Comparison of ENCODE assay signal across 11 mouse cellular contexts in the genomic region with DNA sequence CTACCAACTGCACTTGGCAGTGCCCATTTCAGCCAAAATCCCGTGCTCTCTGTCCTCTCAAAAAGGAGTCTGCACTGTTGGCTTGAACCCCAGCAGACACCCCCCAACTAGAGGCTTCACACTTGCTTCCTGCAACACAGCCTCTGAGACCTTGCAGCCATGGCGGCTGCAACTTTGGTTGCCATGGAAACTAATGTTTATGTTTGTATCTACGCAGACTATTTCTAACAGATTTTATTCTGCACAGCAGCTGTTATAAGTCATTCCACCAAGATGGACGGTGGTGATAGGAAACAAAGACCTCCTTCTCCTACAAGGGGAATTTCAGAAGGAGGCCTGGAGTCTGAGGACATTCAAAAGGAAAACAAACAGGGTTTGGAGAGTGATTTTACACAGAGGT.
DNase-seq lines count a peak whose midpoint lies in the region; ATAC-seq and TF ChIP-seq lines count a peak whose summit lies in the region.
"Had no signal": no experiment of that assay in that cellular context is flagged by ENCODE, and none has a peak within 500 bp of the region (broad histone marks: within the 10 kb centered on the region; RNA-seq: fewer than 3 reads in every experiment).

No protein-coding gene starts in this region.

- peak; percentile 90 for DNase-seq in lung, embryonic 14.5 days
- no peak for DNase-seq in lung, adult 2 months
- peak; percentile 78 for DNase-seq in embryonic facial prominence, embryonic 14.5 days (ENCODE audit: low spot score)
- no peak for DNase-seq in cerebellum, adult 2 months
- DNase-seq in adrenal gland, postnatal 36 days = no peak
- DNase-seq: cerebellum, adult 9-11 months had no signal

- no peak for TF ChIP-seq POLR2A in lung, adult 2 months (IDR thresholded peaks at IDR 0.05; ENCODE audit: borderline replicate concordance, extremely low read depth, low read depth, low read length)
- no peak for TF ChIP-seq POLR2A in cerebellum, adult 2 months (IDR thresholded peaks at IDR 0.05; ENCODE audit: borderline replicate concordance, insufficient read depth, low read length)

- H3K4me1 ChIP-seq in lung, embryonic 14.5 days (ENCODE audit: insufficient read depth) = no peaks in the 10 kb centered on the region
- no peaks in the 10 kb centered on the region for H3K4me1 ChIP-seq in lung, adult 2 months (ENCODE audit: control insufficient read depth, insufficient read depth, low read length)
- H3K4me1 ChIP-seq in embryonic facial prominence, embryonic 14.5 days (ENCODE audit: control insufficient read depth, insufficient read depth, low read length) = peaks cover 12% of the 10 kb centered on the region
- peaks cover 4% of the 10 kb centered on the region for H3K4me1 ChIP-seq in intestine, embryonic 15.5 days (replicated peaks)
- H3K4me1 ChIP-seq in neural tube, embryonic 13.5 days (replicated peaks) = peaks cover 32% of the 10 kb centered on the region
- no peaks in the 10 kb centered on the region for H3K4me1 ChIP-seq in cerebellum, adult 2 months (ENCODE audit: control insufficient read depth, insufficient read depth, low read length)
- H3K4me1 ChIP-seq: heart, embryonic 13.5 days had no signal

- 13% methylated on average over 4 of the region's 4 CpGs for WGBS in lung, embryonic 14.5 days
- 27% methylated on average over 4 of the region's 4 CpGs for WGBS in lung, adult 2 months
- WGBS in embryonic facial prominence, embryonic 14.5 days = 14% methylated on average over 4 of the region's 4 CpGs
- WGBS in intestine, embryonic 15.5 days = 30% methylated on average over 4 of the region's 4 CpGs
- 23% methylated on average over 4 of the region's 4 CpGs for WGBS in neural tube, embryonic 13.5 days
- WGBS in cerebellum, adult 2 months = 44% methylated on average over 4 of the region's 4 CpGs

- H3K27ac ChIP-seq in lung, embryonic 14.5 days (ENCODE audit: low read depth) = 0 out of 2 replicates have a peak overlapping the region, but pooled peaks have one; percentile 21
- peak overlapping the region; percentile 59 for H3K27ac ChIP-seq in embryonic facial prominence, embryonic 14.5 days (replicated peaks; ENCODE audit: low read depth, low read length)
- no peak overlapping the region for H3K27ac ChIP-seq in intestine, embryonic 15.5 days
- peak overlapping the region; percentile 82 for H3K27ac ChIP-seq in neural tube, embryonic 13.5 days (replicated peaks)
- H3K27ac ChIP-seq in cerebellum, adult 2 months (ENCODE audit: insufficient read depth, low read length) = no peak overlapping the region
- H3K27ac ChIP-seq: heart, embryonic 13.5 days; liver, embryonic 14.5 days had no signal

- H3K9me3 ChIP-seq in lung, embryonic 14.5 days (ENCODE audit: low read depth, low read length) = no peaks in the 10 kb centered on the region
- H3K9me3 ChIP-seq in embryonic facial prominence, embryonic 14.5 days (ENCODE audit: control insufficient read depth, low read length) = no peaks in the 10 kb centered on the region
- H3K9me3 ChIP-seq in intestine, embryonic 15.5 days = no peaks in the 10 kb centered on the region
- no peaks in the 10 kb centered on the region for H3K9me3 ChIP-seq in neural tube, embryonic 13.5 days
- H3K9me3 ChIP-seq: heart, embryonic 13.5 days had no signal

- no peak overlapping the region for H3K9ac ChIP-seq in lung, embryonic 14.5 days
- no peak overlapping the region for H3K9ac ChIP-seq in embryonic facial prominence, embryonic 14.5 days (ENCODE audit: low read depth, low read length)
- H3K9ac ChIP-seq in intestine, embryonic 15.5 days = no peak overlapping the region
- no peak overlapping the region for H3K9ac ChIP-seq in neural tube, embryonic 13.5 days
- H3K9ac ChIP-seq: heart, embryonic 13.5 days; liver, embryonic 14.5 days had no signal

- no peak overlapping the region for H3K4me2 ChIP-seq in lung, embryonic 14.5 days
- peak overlapping the region; percentile 10; the same call in 1 of the 2 replicates for H3K4me2 ChIP-seq in embryonic facial prominence, embryonic 14.5 days (ENCODE audit: low read depth, low read length)
- H3K4me2 ChIP-seq in intestine, embryonic 15.5 days (replicated peaks) = no peak overlapping the region
- H3K4me2 ChIP-seq in neural tube, embryonic 13.5 days = no peak overlapping the region
- H3K4me2 ChIP-seq: heart, embryonic 13.5 days had no signal

- H3K4me3 ChIP-seq in lung, embryonic 14.5 days (ENCODE audit: low read depth, low read length) = no peak overlapping the region
- H3K4me3 ChIP-seq in lung, adult 2 months (replicated peaks; ENCODE audit: extremely low read depth, low read depth, low read length) = no peak overlapping the region
- no peak overlapping the region for H3K4me3 ChIP-seq in embryonic facial prominence, embryonic 14.5 days (ENCODE audit: low read depth, low read length)
- no peak overlapping the region for H3K4me3 ChIP-seq in intestine, embryonic 15.5 days (replicated peaks)
- H3K4me3 ChIP-seq in neural tube, embryonic 13.5 days = no peak overlapping the region
- no peak overlapping the region for H3K4me3 ChIP-seq in cerebellum, adult 2 months (replicated peaks; ENCODE audit: insufficient read depth, low read depth, low read length)
- H3K4me3 ChIP-seq: heart, embryonic 13.5 days had no signal

- ATAC-seq in lung, embryonic 14.5 days (ENCODE audit: insufficient read depth) = peak; percentile 86
- peak; percentile 70 for ATAC-seq in embryonic facial prominence, embryonic 14.5 days (ENCODE audit: low read depth)
- ATAC-seq in intestine, embryonic 15.5 days = peak; percentile 49
- peak; percentile 17; the same call in 1 of the 2 replicates for ATAC-seq in neural tube, embryonic 13.5 days (ENCODE audit: low read depth)

- no peaks in the 10 kb centered on the region for H3K27me3 ChIP-seq in lung, embryonic 14.5 days (ENCODE audit: insufficient read depth, low read length)
- H3K27me3 ChIP-seq in embryonic facial prominence, embryonic 14.5 days (replicated peaks; ENCODE audit: control insufficient read depth, insufficient read depth, low read length) = no peaks in the 10 kb centered on the region
- H3K27me3 ChIP-seq in intestine, embryonic 15.5 days (replicated peaks) = no peaks in the 10 kb centered on the region
- no peaks in the 10 kb centered on the region for H3K27me3 ChIP-seq in neural tube, embryonic 13.5 days
- H3K27me3 ChIP-seq in cerebellum, adult 2 months (ENCODE audit: control insufficient read depth, insufficient read depth, low read length) = no peaks in the 10 kb centered on the region
- H3K27me3 ChIP-seq: heart, embryonic 13.5 days had no signal

- H3K36me3 ChIP-seq in lung, embryonic 14.5 days (ENCODE audit: insufficient read depth) = no peaks in the 10 kb centered on the region
- H3K36me3 ChIP-seq in embryonic facial prominence, embryonic 14.5 days (ENCODE audit: control insufficient read depth, insufficient read depth, low read length) = no peaks in the 10 kb centered on the region
- no peaks in the 10 kb centered on the region for H3K36me3 ChIP-seq in intestine, embryonic 15.5 days
- H3K36me3 ChIP-seq in neural tube, embryonic 13.5 days = no peaks in the 10 kb centered on the region
- H3K36me3 ChIP-seq: G1E; heart, embryonic 13.5 days had no signal

- no peak for TF ChIP-seq CTCF in lung, embryonic 14.5 days (IDR thresholded peaks at IDR 0.05; ENCODE audit: low read depth)
- TF ChIP-seq CTCF in lung, adult 2 months (IDR thresholded peaks at IDR 0.05; ENCODE audit: insufficient read depth, low read length) = no peak
- TF ChIP-seq CTCF in cerebellum, adult 2 months (IDR thresholded peaks at IDR 0.05; ENCODE audit: borderline replicate concordance, insufficient read depth, low read depth, low read length) = no peak

Comparison
In these comparisons a context has a peak if more than half of its experiments do, and no peak if none do; other contexts are left out.
1. DNase-seq: peak in lung, embryonic 14.5 days (single experiment) and embryonic facial prominence, embryonic 14.5 days (single experiment); none in lung, adult 2 months (single experiment), cerebellum, adult 2 months (0 of 2) and adrenal gland, postnatal 36 days (0 of 2).
2. ATAC-seq: peak in every context shown above with its lines; median percentile 86 in lung, embryonic 14.5 days; 70 in embryonic facial prominence, embryonic 14.5 days; 49 in intestine, embryonic 15.5 days; 17 in neural tube, embryonic 13.5 days.
3. H3K27ac ChIP-seq: peak in lung, embryonic 14.5 days (single experiment), embryonic facial prominence, embryonic 14.5 days (single experiment) and neural tube, embryonic 13.5 days (single experiment); none in intestine, embryonic 15.5 days (single experiment) and cerebellum, adult 2 months (single experiment).